Mouse (Mus musculus) intestine, postnatal 0 days (tissue): ENCODE measurements around the gene Tlx2. TPM values are rescaled to one million over a fixed set of nuclear protein-coding genes. Genes with fewer than 3 reads are reported as not detected.

ENCODE experiments used
- ATAC-seq: fragments of 200-750 bp; cut with Nextera tagmentation; 2 replicates; pipeline ENCODE4 v1.8.0; 2017; ENCODE audit warnings: mild to moderate bottlenecking, moderate TSS enrichment, moderate library complexity
- H3K27ac ChIP-seq: fragments of 300-500 bp; sonication (generic); 2 replicates; pipeline ENCODE4 v1.5.1; 2014; ENCODE audit warnings: mild to moderate bottlenecking, low read depth, low read length, moderate library complexity
- H3K27me3 ChIP-seq: fragments of 300-500 bp; sonication (generic); replicated peaks from 2 replicates; pipeline ENCODE4 v1.6.1; 2014; ENCODE audit warnings: low read length, mixed read lengths; ENCODE audit not compliant: control insufficient read depth, insufficient read depth
- H3K36me3 ChIP-seq: fragments of 300-500 bp; sonication (generic); 2 replicates; pipeline ENCODE4 v1.6.1; 2014; ENCODE audit warnings: mild to moderate bottlenecking, moderate library complexity; ENCODE audit not compliant: control insufficient read depth, insufficient read depth
- H3K4me1 ChIP-seq: fragments of 300-500 bp; sonication (generic); replicated peaks from 2 replicates; pipeline ENCODE4 v1.6.1; 2014; ENCODE audit warnings: antibody characterized with exemption, low read length, mixed read lengths; ENCODE audit not compliant: control insufficient read depth, insufficient read depth
- H3K4me2 ChIP-seq: fragments of 300-500 bp; sonication (generic); replicated peaks from 2 replicates; pipeline ENCODE4 v1.6.1; 2014; ENCODE audit warnings: low read depth, mild to moderate bottlenecking, moderate library complexity
- H3K4me3 ChIP-seq: fragments of 300-500 bp; sonication (generic); 2 replicates; pipeline ENCODE4 v1.5.1; 2014; ENCODE audit warnings: low read depth, low read length
- H3K9ac ChIP-seq: fragments of 300-500 bp; sonication (generic); 2 replicates; pipeline ENCODE4 v1.6.1; 2014; ENCODE audit warnings: mild to moderate bottlenecking, low read depth, low read length
- H3K9me3 ChIP-seq: fragments of 300-500 bp; sonication (generic); 2 replicates; pipeline ENCODE4 v1.6.1; 2016; ENCODE audit warnings: mixed run types; ENCODE audit not compliant: control insufficient read depth
- CTCF ChIP-seq: sonication (generic); IDR thresholded peaks from 2 replicates; pipeline ENCODE4 v1.5.1; 2016; ENCODE audit warnings: low read depth, mild to moderate bottlenecking, control low read depth, antibody characterized with exemption, moderate library complexity
- WGBS: fragments of 180-500 bp; shearing (Covaris S2); extraction: QIAGEN DNeasy Blood & Tissue Kit; methylation state at CpG from one replicate; pipeline ENCODE4 v1.1.7; 2014; 5-methylcytosine and 5-hydroxymethylcytosine counted together
- polyA plus RNA-seq: library from polyadenylated mRNA; unstranded; fragments of >200 nt; fragmentation: Nextera tagmentation; extraction: Ambion mirVana; gene quantifications from 2 replicates; pipeline ENCODE4 v1.2.1, GENCODE M21; 2015

Tlx2 gene
- polyA plus RNA-seq, 1 experiment from 2014 or later = 7.6 TPM

- Histone ChIP-seq H3K9ac (peak overlapping the region; percentile 92; the same call in 1 of the 2 replicates), H3K4me2 (peak overlapping the region; percentile 90), H3K4me3 (no peak overlapping the region), H3K27ac (no peak overlapping the region), H3K36me3 (peaks cover 11% of the 10 kb centered on the region; the same call in 1 of the 2 replicates), H3K9me3 (no peaks in the 10 kb centered on the region), H3K4me1 (peaks cover 8% of the 10 kb centered on the region), H3K27me3 (no peaks in the 10 kb centered on the region)
- WGBS = 39% methylated on average over 13 of the region's 13 CpGs
- peak; percentile 95 for TF ChIP-seq CTCF
- peak; percentile 31; the same call in 1 of the 2 replicates for ATAC-seq
Measured at GRCm38 (mm10) chr6:83107566-83108400, 37.7 kb upstream of the Tlx2 start.

GRCm38 (mm10) chr6:83104158-83104557 lies 34.1 kb upstream of the Tlx2 start:
- 82% methylated on average over 4 of the region's 4 CpGs for WGBS
- Histone ChIP-seq H3K9me3 (no peaks in the 10 kb centered on the region), H3K27me3 (no peaks in the 10 kb centered on the region), H3K4me1 (peaks cover 9% of the 10 kb centered on the region), H3K27ac (no peak overlapping the region), H3K9ac (no peak overlapping the region), H3K4me3 (no peak overlapping the region), H3K36me3 (peaks cover 11% of the 10 kb centered on the region; the same call in 1 of the 2 replicates), H3K4me2 (no peak overlapping the region)
- TF ChIP-seq CTCF = no peak
- no peak for ATAC-seq

GRCm38 (mm10) chr6:83103130-83103650 lies 33.1 kb upstream of the Tlx2 start:
- Histone ChIP-seq H3K4me3 (0 out of 2 replicates have a peak overlapping the region, but pooled peaks have one; percentile 76), H3K27ac (no peak overlapping the region), H3K4me2 (peak overlapping the region; percentile 99), H3K27me3 (no peaks in the 10 kb centered on the region), H3K36me3 (peaks cover 11% of the 10 kb centered on the region; the same call in 1 of the 2 replicates), H3K9ac (no peak overlapping the region), H3K4me1 (peaks cover 9% of the 10 kb centered on the region), H3K9me3 (no peaks in the 10 kb centered on the region)
- TF ChIP-seq CTCF = peak; percentile 33
- WGBS = 44% methylated on average over 11 of the region's 11 CpGs
- ATAC-seq = no peak

GRCm38 (mm10) chr6:83101688-83102556 lies 31.8 kb upstream of the Tlx2 start:
- Histone ChIP-seq H3K9me3 (no peaks in the 10 kb centered on the region), H3K9ac (peak overlapping the region; percentile 69), H3K36me3 (peaks cover 10% of the 10 kb centered on the region; the same call in 1 of the 2 replicates), H3K4me1 (peaks cover 6% of the 10 kb centered on the region), H3K27me3 (no peaks in the 10 kb centered on the region), H3K4me3 (peak overlapping the region; percentile 76), H3K4me2 (peak overlapping the region; percentile 99), H3K27ac (peak overlapping the region; percentile 81)
- TF ChIP-seq CTCF = peak; percentile 79
- WGBS = under 1% methylated on average over 72 of the region's 74 CpGs
- ATAC-seq = peak; percentile 81

GRCm38 (mm10) chr6:83101316-83101687 lies 31.2 kb upstream of the Tlx2 start, which contains the start of the genes Ccdc142 and Gm42688:
Gene Ccdc142 (plus strand): TSS chr6:83101601.
Gene Gm42688 (plus strand): TSS chr6:83101617.
- H3K27ac ChIP-seq = peak within 1 kb of the TSS; percentile 81
- under 1% methylated on average over 25 of the region's 25 CpGs for WGBS
- H3K4me3 ChIP-seq = peak within 1 kb of the TSS; percentile 76
- H3K9ac ChIP-seq = peak within 1 kb of the TSS; percentile 69
- H3K36me3 ChIP-seq = peaks cover 6% of the 10 kb centered on the region; the same call in 1 of the 2 replicates
- ATAC-seq = peak; percentile 81
- TF ChIP-seq CTCF = peak; percentile 80
- H3K27me3 ChIP-seq = no peaks in the 10 kb centered on the region
- no peaks in the 10 kb centered on the region for H3K9me3 ChIP-seq
- H3K4me1 ChIP-seq = peaks cover 6% of the 10 kb centered on the region
- H3K4me2 ChIP-seq = peak within 1 kb of the TSS; percentile 99
